Mouse (Mus musculus) heart, adult 9 months (tissue): ENCODE results near the gene Itm2a.

Experiments used
- DNase-seq, 2 experiments: peaks; one replicate each; pipeline ENCODE4 v3.0.0; 2022; ENCODE audit warnings: low spot score in 2 of 2

The Itm2a gene

DNA sequence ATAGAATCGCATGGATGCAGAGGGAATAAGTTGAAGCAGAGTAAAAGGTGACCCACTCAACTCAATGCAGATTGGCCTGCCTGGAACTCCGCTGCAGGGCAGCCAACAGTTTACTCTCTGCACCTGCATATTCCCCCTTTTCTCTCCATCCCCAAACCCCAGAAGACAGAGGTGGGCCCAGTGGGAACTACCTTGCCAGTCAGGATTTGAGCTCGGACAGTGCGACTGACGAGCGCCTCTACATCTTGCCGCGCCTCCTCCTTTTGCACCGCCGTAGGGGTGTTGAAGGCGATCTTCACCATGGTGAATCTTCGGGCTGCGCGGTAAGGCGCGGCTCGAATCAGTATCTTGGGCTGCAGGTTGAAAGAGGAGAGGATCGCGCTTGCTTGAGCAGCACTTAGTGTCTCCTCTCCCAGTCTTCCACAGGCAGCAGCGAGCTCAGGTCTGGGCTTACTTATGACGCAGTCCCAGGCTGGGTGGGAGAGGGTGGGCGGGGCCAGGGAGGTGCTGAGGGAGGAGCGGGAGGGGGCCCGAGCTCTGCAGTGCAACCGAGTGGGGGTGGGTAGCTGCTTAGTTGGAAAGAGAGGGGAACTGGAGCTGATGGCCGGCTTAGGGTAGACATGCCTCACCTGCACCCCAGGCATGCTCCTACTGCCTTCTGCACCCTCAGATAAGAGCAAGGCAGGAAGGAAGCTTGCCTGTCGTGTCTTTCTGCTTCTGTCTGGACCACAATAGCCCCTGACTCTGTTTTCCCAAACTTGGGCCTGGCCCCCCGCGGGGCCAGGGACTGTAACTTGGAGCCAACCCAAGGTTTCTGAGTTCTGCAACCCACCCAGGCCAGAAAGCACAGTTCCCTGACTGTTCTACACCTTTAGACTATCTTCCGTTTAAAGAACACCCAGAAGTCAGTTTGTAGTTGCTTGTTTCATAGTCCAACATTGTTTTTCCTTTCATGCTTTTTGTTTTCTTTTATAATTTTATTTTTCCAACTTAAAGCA lies at the start of gene Itm2a:
Gene Itm2a (minus strand): TSS at position 462 of the 998 bp plus-strand sequence.
- DNase-seq, result peak; percentile 4 to 7

- DNase-seq, result no peak
Measured at GRCm38 (mm10) chrX:107435887-107436286, 32.7 kb upstream of the Itm2a start.

DNA sequence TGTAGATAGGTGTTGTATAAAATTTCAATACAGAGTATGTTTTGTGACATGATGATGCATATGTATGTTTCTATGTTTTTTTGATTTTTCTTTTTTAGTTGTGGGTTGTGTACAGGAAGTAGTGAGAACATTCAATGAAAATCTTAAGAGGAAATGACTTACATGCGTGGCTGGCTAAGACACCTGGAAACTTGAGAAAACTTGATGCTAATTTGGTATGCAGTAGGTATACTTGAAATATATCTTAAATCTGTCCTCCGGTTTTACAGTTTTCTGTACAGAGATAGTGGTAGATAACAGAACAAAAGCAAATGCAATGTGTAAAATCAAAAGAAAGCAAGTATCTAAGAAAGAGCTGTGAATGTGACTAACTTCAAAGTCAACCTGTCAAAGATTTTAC lies 18.1 kb upstream of the Itm2a start:
- DNase-seq, result no peak

DNA sequence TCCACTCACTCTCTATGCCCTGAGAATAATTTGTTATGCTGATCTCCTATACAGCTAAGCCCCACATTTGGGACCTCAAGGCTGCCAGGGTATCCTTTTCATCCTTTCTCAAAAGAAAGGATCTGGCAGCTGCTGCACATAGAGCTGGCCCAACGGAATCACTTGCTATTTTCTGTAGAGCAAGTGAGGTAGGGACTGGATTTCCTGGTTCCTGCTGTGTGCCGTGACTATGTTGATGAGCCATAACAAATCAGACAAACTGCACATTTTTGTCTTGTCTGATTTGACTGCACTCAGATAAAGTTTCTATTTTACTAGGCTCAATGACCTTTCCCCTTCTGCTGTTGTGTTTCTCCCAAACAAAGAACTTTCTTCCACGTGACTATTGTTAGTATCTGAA lies 14.2 kb upstream of the Itm2a start:
- DNase-seq, result no peak

DNA sequence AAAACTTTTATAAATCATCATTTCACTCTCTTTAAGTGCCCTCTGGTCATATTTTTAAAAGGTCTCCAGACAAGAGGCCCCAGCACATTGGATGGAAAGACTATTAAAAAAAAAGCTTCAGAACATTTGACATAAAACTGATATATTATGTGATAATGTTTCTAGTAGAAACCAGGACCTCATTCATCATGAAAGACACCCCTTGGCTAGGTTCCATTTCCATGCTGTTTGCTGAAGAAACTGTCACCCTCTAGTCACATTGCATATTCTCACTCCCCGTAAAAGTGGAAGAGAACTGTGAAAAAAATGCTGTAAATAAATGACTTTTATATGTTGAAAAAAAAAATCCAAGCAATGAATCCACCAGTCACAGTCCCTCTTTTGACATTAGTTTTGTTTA lies 12.8 kb upstream of the Itm2a start:
- no peak for DNase-seq

DNA sequence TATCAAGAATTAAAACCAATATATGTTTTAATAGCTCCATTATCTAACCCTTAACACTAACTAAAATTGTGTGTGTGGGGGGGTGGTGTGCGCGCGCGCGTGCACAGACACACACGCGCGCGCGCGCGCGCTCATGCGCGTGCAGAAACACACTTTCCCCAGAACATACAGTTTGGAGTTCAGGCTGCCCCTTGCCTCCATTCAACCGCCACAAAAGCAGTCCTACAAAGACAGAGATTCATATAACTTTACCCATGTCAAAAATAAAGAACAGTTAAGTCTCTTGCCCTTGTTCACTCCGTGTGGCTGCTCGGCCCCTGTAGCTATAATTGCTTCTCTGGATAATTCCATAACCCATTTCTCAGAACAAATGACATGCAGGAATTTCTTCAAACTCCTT lies 695 bp downstream of the Itm2a start:
- DNase-seq, result no peak

- DNase-seq, result no peak
Measured at GRCm38 (mm10) chrX:107399087-107399486, 4.1 kb downstream of the Itm2a start.

- DNase-seq, result no peak
Measured at GRCm38 (mm10) chrX:107393256-107393655, 9.9 kb downstream of the Itm2a start.

GRCm38 (mm10) chrX:107375329-107375728 lies 27.8 kb downstream of the Itm2a start:
- DNase-seq, result no peak
